Mouse (Mus musculus) cerebellum, adult 2 months (tissue): ENCODE results near the gene Atp13a4. TPM values are rescaled to one million over a fixed set of nuclear protein-coding genes. Genes with fewer than 3 reads are reported as not detected.
A peak's percentile ranks its signal among the peaks of the same experiment; 100 is the strongest.

ENCODE experiments used
- DNase-seq, 2 experiments: peaks; one replicate each; pipeline ENCODE4 v3.0.0; 2021
- H3K27ac ChIP-seq: fragments of 200-500 bp; 2 replicates; pipeline ENCODE4 v1.5.1; 2012; ENCODE audit warnings: low read length, control low read depth, inconsistent platforms; ENCODE audit not compliant: insufficient read depth
- H3K27me3 ChIP-seq: fragments of 200-500 bp; 2 replicates; pipeline ENCODE4 v1.6.1; 2012; ENCODE audit warnings: inconsistent platforms, mild to moderate bottlenecking, low read length, moderate library complexity; ENCODE audit not compliant: control insufficient read depth, insufficient read depth
- H3K4me1 ChIP-seq: fragments of 200-500 bp; 2 replicates; pipeline ENCODE4 v1.6.1; 2011; ENCODE audit warnings: low read length; ENCODE audit not compliant: control insufficient read depth, insufficient read depth
- H3K4me3 ChIP-seq: fragments of 200-500 bp; replicated peaks from 2 replicates; pipeline ENCODE3; 2011; ENCODE audit warnings: mild to moderate bottlenecking, low read depth, low read length, control low read depth; ENCODE audit not compliant: insufficient read depth
- CTCF ChIP-seq: fragments of 200-500 bp; IDR thresholded peaks from 2 replicates; pipeline ENCODE4 v1.5.1; 2011; ENCODE audit warnings: low read depth, mild to moderate bottlenecking, control low read depth, low read length, moderate library complexity, borderline replicate concordance; ENCODE audit not compliant: insufficient read depth
- POLR2A ChIP-seq: fragments of 200-500 bp; IDR thresholded peaks from 2 replicates; pipeline ENCODE4 v1.6.1; 2011; ENCODE audit warnings: low read length, control low read depth, borderline replicate concordance; ENCODE audit not compliant: insufficient read depth
- WGBS: fragments of 180-500 bp; shearing (Covaris S2); methylation state at CpG from one replicate; pipeline ENCODE4 v1.1.7; 2018; 5-methylcytosine and 5-hydroxymethylcytosine counted together
- polyA plus RNA-seq: library from polyadenylated mRNA; depleted of rRNA; stranded (reverse); fragments of >200 nt; gene quantifications from 2 replicates; pipeline ENCODE4 v1.2.3, GENCODE M21; 2012; rRNA removed

Gene Atp13a4
- polyA plus RNA-seq, 1 experiment, result 34.6 TPM

DNA sequence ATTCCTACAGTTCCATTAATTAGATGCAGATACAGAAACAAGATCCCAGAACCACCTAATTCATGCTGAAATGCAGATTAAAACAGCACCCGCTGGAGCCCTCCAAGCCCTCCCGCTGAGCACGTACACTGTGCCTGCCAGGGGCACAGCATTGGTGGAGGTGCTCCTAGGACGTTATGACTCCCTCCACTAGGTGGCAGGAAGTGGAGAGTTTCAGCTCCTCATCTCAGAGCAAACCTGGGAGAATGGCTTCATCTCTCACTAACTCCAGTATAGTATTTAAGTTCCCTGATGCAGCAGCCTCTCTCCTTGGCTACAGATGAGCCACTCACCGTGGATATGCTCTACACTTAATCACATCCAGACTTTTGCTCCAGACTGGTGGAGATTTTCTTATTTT lies 110.0 kb downstream of the Atp13a4 start:
- TF ChIP-seq POLR2A (no peak), CTCF (peak; percentile 65; the same call in 1 of the 2 replicates)
- no peaks in the 10 kb centered on the region for H3K4me1 ChIP-seq
- no peak overlapping the region for H3K4me3 ChIP-seq
- no peak overlapping the region for H3K27ac ChIP-seq
- WGBS, result 11% methylated on average over 5 of the region's 5 CpGs
- peak; percentile 27 to 29 for DNase-seq
- no peaks in the 10 kb centered on the region for H3K27me3 ChIP-seq

DNA sequence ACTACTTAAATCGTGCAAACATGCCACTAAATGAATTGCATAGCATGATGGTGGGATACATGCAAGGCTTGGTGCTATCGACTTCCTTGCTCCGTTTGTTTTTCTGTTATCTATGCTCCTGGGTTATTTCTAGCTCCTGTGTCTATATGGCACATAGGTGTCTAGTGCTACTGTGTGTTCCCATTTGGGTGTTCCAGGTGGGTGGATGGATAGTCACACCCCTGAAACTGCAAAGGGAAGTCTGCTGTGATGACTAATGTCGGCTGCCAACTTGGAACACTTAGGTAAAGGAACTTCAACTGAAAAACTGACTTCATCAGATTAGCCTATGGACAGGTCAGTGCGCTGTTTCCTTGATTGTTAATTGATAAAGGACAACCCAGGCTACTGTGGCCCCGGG lies 129.8 kb downstream of the Atp13a4 start:
- DNase-seq, result no peak
- 93% methylated on average over 6 of the region's 6 CpGs for WGBS
- Histone ChIP-seq H3K4me1 (no peaks in the 10 kb centered on the region), H3K4me3 (no peak overlapping the region), H3K27ac (no peak overlapping the region), H3K27me3 (no peaks in the 10 kb centered on the region)
- TF ChIP-seq CTCF, result no peak
- TF ChIP-seq POLR2A, result no peak

DNA sequence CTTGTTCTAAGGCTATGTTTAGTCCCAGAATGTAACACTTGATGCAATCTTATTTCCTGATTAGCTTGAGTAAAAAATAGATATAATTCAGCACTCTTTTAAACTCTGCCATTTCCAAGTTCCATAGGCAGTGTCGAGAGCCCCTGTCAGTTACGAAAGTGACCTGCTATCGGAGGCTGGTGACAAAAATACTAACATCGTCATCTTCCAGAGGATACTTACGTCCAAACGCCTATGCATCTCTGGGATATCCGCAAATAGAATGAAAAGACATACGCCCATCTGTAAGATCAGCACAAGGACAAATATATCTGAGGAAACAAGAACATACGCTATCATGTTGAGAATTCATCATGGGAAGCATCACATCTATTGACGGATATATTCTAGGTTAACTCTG lies 137.3 kb downstream of the Atp13a4 start:
- no peaks in the 10 kb centered on the region for H3K4me1 ChIP-seq
- H3K4me3 ChIP-seq, result no peak overlapping the region
- DNase-seq, result no peak
- H3K27me3 ChIP-seq, result no peaks in the 10 kb centered on the region
- 96% methylated on average over 10 of the region's 10 CpGs for WGBS
- TF ChIP-seq POLR2A (no peak), CTCF (no peak)
- H3K27ac ChIP-seq, result no peak overlapping the region

DNA sequence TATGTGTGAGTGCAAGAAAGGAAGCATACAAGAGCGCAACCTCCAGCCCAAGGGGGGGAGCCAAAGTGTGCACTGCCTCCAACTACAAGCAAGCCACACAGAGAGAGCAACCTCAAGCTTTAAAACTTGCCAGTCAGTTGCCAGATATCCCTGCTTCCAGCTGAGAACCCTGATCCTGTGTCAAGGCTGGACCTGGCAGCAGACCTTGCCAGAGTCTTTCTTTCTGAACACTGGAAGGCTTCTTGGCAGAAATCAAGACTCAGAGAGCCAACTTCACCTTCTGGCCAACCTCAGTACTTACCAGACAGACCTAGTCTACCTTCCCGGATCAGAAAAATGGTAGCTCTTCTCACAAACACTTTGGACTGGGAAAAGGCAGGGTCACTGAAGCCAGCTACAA lies 145.6 kb downstream of the Atp13a4 start:
- no peaks in the 10 kb centered on the region for H3K4me1 ChIP-seq
- TF ChIP-seq POLR2A (no peak), CTCF (no peak)
- H3K27me3 ChIP-seq, result no peaks in the 10 kb centered on the region
- H3K4me3 ChIP-seq, result no peak overlapping the region
- DNase-seq, result peak; percentile 36 to 72
- H3K27ac ChIP-seq, result no peak overlapping the region
- 28% methylated on average over 2 of the region's 2 CpGs for WGBS

DNA sequence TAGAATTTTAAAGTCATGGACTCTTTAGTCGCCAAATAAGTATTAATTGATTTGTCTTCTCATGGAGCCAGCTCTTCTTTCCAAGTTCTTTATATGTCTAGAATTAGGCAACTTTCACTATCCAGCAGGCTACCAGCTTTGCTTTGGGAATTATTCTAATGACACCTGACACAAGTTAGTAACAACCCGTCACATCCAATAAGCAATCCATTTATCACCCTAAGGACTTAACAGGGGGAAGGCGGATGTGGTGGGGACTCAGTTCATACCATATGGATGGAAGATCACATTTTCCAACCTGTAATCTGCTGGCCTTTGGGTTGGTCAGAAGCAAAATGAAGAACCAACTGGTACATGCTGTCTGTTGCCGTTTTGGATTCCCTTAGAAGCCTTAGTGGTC lies 159.9 kb downstream of the Atp13a4 start:
- Histone ChIP-seq H3K27ac (no peak overlapping the region), H3K4me1 (no peaks in the 10 kb centered on the region), H3K4me3 (no peak overlapping the region), H3K27me3 (no peaks in the 10 kb centered on the region)
- DNase-seq, result no peak
- WGBS, result 47% methylated on average over 4 of the region's 4 CpGs
- TF ChIP-seq POLR2A (no peak), CTCF (no peak)

DNA sequence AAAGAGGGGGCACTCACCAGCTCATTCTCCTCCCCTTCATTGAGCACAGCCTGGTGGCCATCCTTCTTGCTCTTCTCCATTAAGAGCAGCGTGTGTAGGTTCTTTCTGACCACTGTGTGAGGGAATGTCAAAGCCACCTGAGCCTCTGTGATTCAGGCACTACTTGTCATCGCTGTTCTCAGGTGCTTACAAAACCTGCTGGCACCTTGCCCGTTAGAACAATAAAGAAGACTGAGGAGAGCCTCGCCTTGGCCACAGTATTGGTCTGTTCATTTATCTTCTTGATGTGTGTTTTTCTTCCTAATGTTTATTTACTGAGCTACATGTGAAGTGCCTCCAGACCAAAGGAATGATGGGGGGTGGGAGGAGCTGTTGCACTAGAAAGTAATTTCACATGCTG lies 166.2 kb downstream of the Atp13a4 start, which contains the start of gene Atp13a5:
Atp13a5 (minus strand) TSS at position 275 of the 400 bp plus-strand sequence.
- Histone ChIP-seq H3K27ac (no peak within 1 kb of the TSS), H3K4me3 (no peak within 1 kb of the TSS), H3K27me3 (no peaks in the 10 kb centered on the region; the same call in 1 of the 2 replicates), H3K4me1 (no peaks in the 10 kb centered on the region)
- WGBS, result 88% methylated on average over 4 of the region's 4 CpGs
- no peak for DNase-seq
- TF ChIP-seq POLR2A, result no peak
- TF ChIP-seq CTCF, result no peak

DNA sequence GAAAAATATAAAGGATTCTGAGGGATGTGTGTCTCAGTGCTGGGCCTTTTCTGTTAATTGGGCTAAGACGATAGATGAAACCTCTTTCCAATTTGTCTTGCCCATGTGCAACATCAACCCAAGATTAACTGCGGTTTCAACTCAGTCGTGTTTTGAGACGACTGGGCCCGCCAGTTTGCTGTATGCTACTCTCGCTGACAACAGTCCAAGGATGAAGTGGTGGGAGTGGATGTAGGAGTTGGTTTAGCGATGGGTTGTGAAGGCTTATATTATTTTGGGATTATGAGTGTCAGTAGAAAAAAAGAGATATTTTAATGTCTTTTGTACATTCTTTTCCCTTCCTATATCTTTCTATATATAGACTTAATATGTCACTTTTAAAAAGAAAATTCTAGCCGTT lies 170.0 kb downstream of the Atp13a4 start:
- WGBS, result 87% methylated on average over 8 of the region's 8 CpGs
- Histone ChIP-seq H3K4me3 (no peak overlapping the region), H3K4me1 (no peaks in the 10 kb centered on the region), H3K27ac (no peak overlapping the region), H3K27me3 (no peaks in the 10 kb centered on the region; the same call in 1 of the 2 replicates)
- DNase-seq, result no peak
- TF ChIP-seq CTCF (no peak), POLR2A (no peak)

Other genes with a start within 250 kb of the Atp13a4 start
- gene Atp13a5, start 166.1 kb downstream of the Atp13a4 start, polyA plus RNA-seq, result 7.6 and 8.3 TPM in 2 replicates
- gene Opa1, start 34.5 kb upstream of the Atp13a4 start, polyA plus RNA-seq, result 53.1 and 53.5 TPM in 2 replicates